Mouse (Mus musculus): ENCODE results near the gene Prkaca. TPM values are rescaled to one million over a fixed set of nuclear protein-coding genes. Genes with fewer than 3 reads are reported as not detected.

Prkaca gene
- total and polyA plus RNA-seq, 2 experiments = 23.0 to 47.8 TPM

- Histone ChIP-seq H3K27ac (replicated peaks; ENCODE audit: insufficient read depth, low read depth, low read length) (peak within 1 kb of the TSS; percentile 89), H3K27me3 (ENCODE audit: control insufficient read depth, insufficient read depth, low read length) (no peaks in the 10 kb centered on the region), H3K4me1 (ENCODE audit: control insufficient read depth, insufficient read depth, low read length) (0 out of 2 replicates have a peak, but pooled peaks cover 1% of the 10 kb centered on the region), H3K79me2 (ENCODE audit: control insufficient read depth, insufficient read depth, low read length) (no peaks in the 10 kb centered on the region), H3K4me3 (ENCODE audit: insufficient read depth, low read depth, low read length) (peak within 1 kb of the TSS; percentile 75), H3K36me3 (ENCODE audit: control insufficient read depth, insufficient read depth, low read length) (no peaks in the 10 kb centered on the region), H3K9ac (ENCODE audit: low read depth, low read length) (peak within 1 kb of the TSS; percentile 75)
- under 1% methylated on average over 75 of the region's 75 CpGs for WGBS
- peak; percentile 64; the same call in 1 of the 2 replicates for TF ChIP-seq POLR2A (IDR thresholded peaks at IDR 0.05; ENCODE audit: extremely low read depth, insufficient read depth, low read length)
- TF ChIP-seq CTCF (IDR thresholded peaks at IDR 0.05; ENCODE audit: low read depth, low read length) = peak; percentile 86
- peak; percentile 99 for DNase-seq (ENCODE audit: extremely low read depth, low read depth, low spot score)
These were observed 17.5 kb upstream of the Prkaca start, which contains the start of the genes Gm10644 and Asf1b for GRCm38 (mm10) chr8:83955106-83955957. TSS of gene Gm10644 (minus strand) at chr8:83955205. TSS of gene Asf1b (plus strand) at chr8:83955507.

GRCm38 (mm10) chr8:83955958-83956218 is 16.9 kb upstream of the Prkaca start:
- Histone ChIP-seq H3K79me2 (ENCODE audit: control insufficient read depth, insufficient read depth, low read length) (no peaks in the 10 kb centered on the region), H3K27me3 (ENCODE audit: control insufficient read depth, insufficient read depth, low read length) (no peaks in the 10 kb centered on the region), H3K27ac (replicated peaks; ENCODE audit: insufficient read depth, low read depth, low read length) (no peak overlapping the region), H3K36me3 (ENCODE audit: control insufficient read depth, insufficient read depth, low read length) (no peaks in the 10 kb centered on the region), H3K9ac (ENCODE audit: low read depth, low read length) (peak overlapping the region; percentile 3; the same call in 1 of the 2 replicates), H3K4me3 (ENCODE audit: insufficient read depth, low read depth, low read length) (peak overlapping the region; percentile 75), H3K4me1 (ENCODE audit: control insufficient read depth, insufficient read depth, low read length) (0 out of 2 replicates have a peak, but pooled peaks cover 1% of the 10 kb centered on the region)
- WGBS = 1% methylated on average over 15 of the region's 15 CpGs
- no peak for DNase-seq (ENCODE audit: extremely low read depth, low read depth, low spot score)
- TF ChIP-seq CTCF (IDR thresholded peaks at IDR 0.05; ENCODE audit: low read depth, low read length) = no peak
- no peak for TF ChIP-seq POLR2A (IDR thresholded peaks at IDR 0.05; ENCODE audit: extremely low read depth, insufficient read depth, low read length)

- Histone ChIP-seq H3K4me1 (ENCODE audit: control insufficient read depth, insufficient read depth, low read length) (0 out of 2 replicates have a peak, but pooled peaks cover 1% of the 10 kb centered on the region), H3K4me3 (ENCODE audit: insufficient read depth, low read depth, low read length) (no peak overlapping the region), H3K27me3 (ENCODE audit: control insufficient read depth, insufficient read depth, low read length) (no peaks in the 10 kb centered on the region), H3K79me2 (ENCODE audit: control insufficient read depth, insufficient read depth, low read length) (no peaks in the 10 kb centered on the region), H3K27ac (replicated peaks; ENCODE audit: insufficient read depth, low read depth, low read length) (no peak overlapping the region), H3K9ac (ENCODE audit: low read depth, low read length) (no peak overlapping the region), H3K36me3 (ENCODE audit: control insufficient read depth, insufficient read depth, low read length) (no peaks in the 10 kb centered on the region)
- TF ChIP-seq POLR2A (IDR thresholded peaks at IDR 0.05; ENCODE audit: extremely low read depth, insufficient read depth, low read length) (no peak), CTCF (IDR thresholded peaks at IDR 0.05; ENCODE audit: low read depth, low read length) (no peak)
- WGBS = 44% methylated on average over 1 of the region's 1 CpGs
- DNase-seq (ENCODE audit: extremely low read depth, low read depth, low spot score) = no peak
These were observed 16.0 kb upstream of the Prkaca start for GRCm38 (mm10) chr8:83956789-83957188.

GRCm38 (mm10) chr8:83964015-83964765 is 8.6 kb upstream of the Prkaca start:
- H3K4me1 ChIP-seq (ENCODE audit: control insufficient read depth, insufficient read depth, low read length) = peaks cover 8% of the 10 kb centered on the region
- peak; percentile 97 for DNase-seq (ENCODE audit: extremely low read depth, low read depth, low spot score)
- no peak overlapping the region for H3K4me3 ChIP-seq (ENCODE audit: insufficient read depth, low read depth, low read length)
- 28% methylated on average over 5 of the region's 5 CpGs for WGBS
- H3K27me3 ChIP-seq (ENCODE audit: control insufficient read depth, insufficient read depth, low read length) = no peaks in the 10 kb centered on the region
- no peaks in the 10 kb centered on the region for H3K36me3 ChIP-seq (ENCODE audit: control insufficient read depth, insufficient read depth, low read length)
- no peak for TF ChIP-seq CTCF (IDR thresholded peaks at IDR 0.05; ENCODE audit: low read depth, low read length)
- TF ChIP-seq POLR2A (IDR thresholded peaks at IDR 0.05; ENCODE audit: extremely low read depth, insufficient read depth, low read length) = no peak
- H3K79me2 ChIP-seq (ENCODE audit: control insufficient read depth, insufficient read depth, low read length) = no peaks in the 10 kb centered on the region
- H3K9ac ChIP-seq (ENCODE audit: low read depth, low read length) = no peak overlapping the region
- H3K27ac ChIP-seq (replicated peaks; ENCODE audit: insufficient read depth, low read depth, low read length) = peak overlapping the region; percentile 93

GRCm38 (mm10) chr8:83967701-83968100 is 5.1 kb upstream of the Prkaca start:
- H3K36me3 ChIP-seq (ENCODE audit: control insufficient read depth, insufficient read depth, low read length) = no peaks in the 10 kb centered on the region
- H3K4me3 ChIP-seq (ENCODE audit: insufficient read depth, low read depth, low read length) = no peak overlapping the region
- H3K27ac ChIP-seq (replicated peaks; ENCODE audit: insufficient read depth, low read depth, low read length) = no peak overlapping the region
- WGBS = 93% methylated on average over 7 of the region's 7 CpGs
- H3K27me3 ChIP-seq (ENCODE audit: control insufficient read depth, insufficient read depth, low read length) = no peaks in the 10 kb centered on the region
- no peak for DNase-seq (ENCODE audit: extremely low read depth, low read depth, low spot score)
- H3K4me1 ChIP-seq (ENCODE audit: control insufficient read depth, insufficient read depth, low read length) = peaks cover 20% of the 10 kb centered on the region
- no peak overlapping the region for H3K9ac ChIP-seq (ENCODE audit: low read depth, low read length)
- TF ChIP-seq CTCF (IDR thresholded peaks at IDR 0.05; ENCODE audit: low read depth, low read length) (no peak), POLR2A (IDR thresholded peaks at IDR 0.05; ENCODE audit: extremely low read depth, insufficient read depth, low read length) (no peak)
- H3K79me2 ChIP-seq (ENCODE audit: control insufficient read depth, insufficient read depth, low read length) = no peaks in the 10 kb centered on the region
